Mouse (Mus musculus) forebrain, embryonic 16.5 days (tissue): ENCODE measurements around the gene Gal3st1. TPM values are rescaled to one million over a fixed set of nuclear protein-coding genes. Genes with fewer than 3 reads are reported as not detected.

Experiments used
- polyA plus RNA-seq: library from polyadenylated mRNA; unstranded; fragments of >200 nt; fragmentation: Nextera tagmentation; extraction: Ambion mirVana; gene quantifications from 2 replicates; pipeline ENCODE4 v1.2.1, GENCODE M21; 2015

Gal3st1 gene
- polyA plus RNA-seq, 1 experiment from 2014 or later = 2.6 TPM

Other genes starting within 250 kb of the Gal3st1 start
- gene Osbp2, start 119.7 kb upstream of the Gal3st1 start, polyA plus RNA-seq = 11.8 and 19.5 TPM in 2 replicates
- gene 4921536K21Rik, start 88.5 kb upstream of the Gal3st1 start, polyA plus RNA-seq = 0.54 and 0.63 TPM in 2 replicates
- 42.4 and 46.0 TPM in 2 replicates for gene Dusp18, start 88.4 kb upstream of the Gal3st1 start, polyA plus RNA-seq
- 11.7 and 14.6 TPM in 2 replicates for gene Slc35e4, start 69.0 kb upstream of the Gal3st1 start, polyA plus RNA-seq
- gene Tcn2, start 51.5 kb upstream of the Gal3st1 start, polyA plus RNA-seq = 14.8 and 17.3 TPM in 2 replicates
- gene Pes1, start 19.7 kb upstream of the Gal3st1 start, polyA plus RNA-seq = 73.4 and 75.5 TPM in 2 replicates
- 0.21 and 0.30 TPM in 2 replicates for gene 4930556J24Rik, start 6.9 kb upstream of the Gal3st1 start, polyA plus RNA-seq
- not detected in 2 replicates for gene Sec14l4, start 47.8 kb downstream of the Gal3st1 start, polyA plus RNA-seq
- gene Sec14l3, start 81.2 kb downstream of the Gal3st1 start, polyA plus RNA-seq = 1.2 and 2.8 TPM in 2 replicates
- 8.8 and 10.3 TPM in 2 replicates for gene Mtfp1, start 111.8 kb downstream of the Gal3st1 start, polyA plus RNA-seq
- gene Sec14l2, start 139.8 kb downstream of the Gal3st1 start, polyA plus RNA-seq = 1.6 and 1.7 TPM in 2 replicates
- 51.7 and 52.6 TPM in 2 replicates for gene Rnf215, start 151.6 kb downstream of the Gal3st1 start, polyA plus RNA-seq
- gene Ccdc157, start 176.7 kb downstream of the Gal3st1 start, polyA plus RNA-seq = 6.7 and 8.0 TPM in 2 replicates
- 59.4 and 60.6 TPM in 2 replicates for gene Sf3a1, start 176.7 kb downstream of the Gal3st1 start, polyA plus RNA-seq
- gene Tbc1d10a, start 203.2 kb downstream of the Gal3st1 start, polyA plus RNA-seq = 29.1 and 33.4 TPM in 2 replicates
- gene Castor1, start 234.6 kb downstream of the Gal3st1 start, polyA plus RNA-seq = 2.3 TPM in 2 replicates